Mouse (Mus musculus): ENCODE measurements around the gene Mymk. TPM values are rescaled to one million over a fixed set of nuclear protein-coding genes. Genes with fewer than 3 reads are reported as not detected.

The Mymk gene
- total RNA-seq, 2 experiments from 2014 or later = not detected

Other genes with a start within 250 kb of the Mymk start
- not detected for gene Abo, start 207.2 kb downstream of the Mymk start, total RNA-seq (2021)
- gene Surf6, start 169.3 kb downstream of the Mymk start, total RNA-seq (2021) = 10 to 100 TPM; 11.7 to 12.8 TPM
- gene Med22, start 161.5 kb downstream of the Mymk start, total RNA-seq (2021) = 10 to 100 TPM; 22.3 to 27.1 TPM
- 100 to 1,000 TPM; 275 to 289 TPM for gene Rpl7a, start 161.4 kb downstream of the Mymk start, total RNA-seq (2021)
- gene Surf2, start 155.8 kb downstream of the Mymk start, total RNA-seq (2021) = 10 to 100 TPM; 15.6 to 16.2 TPM
- 10 to 100 TPM; 52.0 to 54.5 TPM for gene Surf1, start 155.6 kb downstream of the Mymk start, total RNA-seq (2021)
- 10 to 100 TPM; 81.1 to 84.3 TPM for gene Surf4, start 138.3 kb downstream of the Mymk start, total RNA-seq (2021)
- gene Stkld1, start 138.1 kb downstream of the Mymk start, total RNA-seq (2021) = not detected
- 10 to 100 TPM; 10.9 to 12.4 TPM for gene Rexo4, start 107.8 kb downstream of the Mymk start, total RNA-seq (2021)
- not detected for gene Adamts13, start 98.8 kb downstream of the Mymk start, total RNA-seq (2021)
- 10 to 100 TPM; 41.0 to 44.2 TPM for gene Cacfd1, start 62.3 kb downstream of the Mymk start, total RNA-seq (2021)
- gene Slc2a6, start 44.2 kb downstream of the Mymk start, total RNA-seq (2021) = under 1 TPM in 1 of 2 experiments, not detected in 1; 0.73 TPM
- gene Adamtsl2, start 7.2 kb upstream of the Mymk start, total RNA-seq (2021) = 10 to 100 TPM; 20.3 to 21.4 TPM
- gene Fam163b, start 70.3 kb upstream of the Mymk start, total RNA-seq (2021) = under 1 TPM; 0.19 to 0.43 TPM
- gene Dbh, start 93.1 kb upstream of the Mymk start, total RNA-seq (2021) = 1 to 10 TPM; 1.4 to 2.4 TPM
- 1 to 10 TPM; 4.8 to 7.1 TPM for gene Sardh, start 176.2 kb upstream of the Mymk start, total RNA-seq (2021)

Data from heart, postnatal 36 days (tissue).